Mouse (Mus musculus): ENCODE data around the gene Pcgf5. TPM values are rescaled to one million over a fixed set of nuclear protein-coding genes. Genes with fewer than 3 reads are reported as not detected.
"Not testable (repeated sequence)": the region's sequence is repeated elsewhere in the genome, so short reads cannot be mapped to it uniquely, and the experiment has no call there.

The Pcgf5 gene
- polyA plus RNA-seq, 1 experiment = 20.9 TPM

DNA sequence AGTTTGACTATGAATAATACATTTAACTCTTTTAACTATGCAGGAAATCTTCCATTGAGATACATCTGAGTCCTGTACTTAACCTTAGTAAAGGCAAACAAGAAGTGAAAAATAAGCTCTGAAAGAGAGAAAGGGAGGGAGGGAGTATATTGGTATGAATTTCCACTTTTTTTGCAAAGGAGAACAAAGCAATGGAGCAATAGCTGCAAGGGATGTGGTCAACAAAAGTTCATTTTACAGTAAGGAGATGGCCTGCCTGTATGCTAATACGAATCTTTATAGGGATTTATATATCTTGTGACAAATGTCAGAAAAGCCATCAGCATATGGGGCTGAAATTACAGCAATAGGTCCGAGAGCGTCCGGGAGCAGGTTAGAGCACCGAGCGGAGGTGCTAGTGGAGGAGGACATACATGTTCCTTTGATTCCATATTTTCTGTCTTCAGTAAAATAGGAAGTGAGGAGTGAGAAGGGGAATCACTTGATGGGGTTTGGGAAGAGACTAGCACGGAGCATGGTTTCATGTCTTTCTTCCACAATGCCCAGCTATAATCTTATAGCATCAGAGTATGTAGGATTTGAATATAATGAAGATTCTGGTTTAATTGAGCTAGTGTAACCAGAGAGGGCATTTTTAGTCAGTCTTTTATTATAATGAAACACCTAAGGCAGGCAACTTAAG lies 79.2 kb downstream of the Pcgf5 start:
- peaks cover 3% of the 10 kb centered on the region for H3K4me1 ChIP-seq (ENCODE audit: control insufficient read depth, insufficient read depth, low read length)
- TF ChIP-seq POLR2A (IDR thresholded peaks at IDR 0.05; ENCODE audit: borderline replicate concordance, low read depth, low read length) (no peak), CTCF (IDR thresholded peaks at IDR 0.05; ENCODE audit: low read depth, low read length) (no peak)
- no peak overlapping the region for H3K4me3 ChIP-seq (ENCODE audit: insufficient read depth, low read length)
- no peak overlapping the region for H3K27ac ChIP-seq (ENCODE audit: insufficient read depth, low read depth, low read length)

DNA sequence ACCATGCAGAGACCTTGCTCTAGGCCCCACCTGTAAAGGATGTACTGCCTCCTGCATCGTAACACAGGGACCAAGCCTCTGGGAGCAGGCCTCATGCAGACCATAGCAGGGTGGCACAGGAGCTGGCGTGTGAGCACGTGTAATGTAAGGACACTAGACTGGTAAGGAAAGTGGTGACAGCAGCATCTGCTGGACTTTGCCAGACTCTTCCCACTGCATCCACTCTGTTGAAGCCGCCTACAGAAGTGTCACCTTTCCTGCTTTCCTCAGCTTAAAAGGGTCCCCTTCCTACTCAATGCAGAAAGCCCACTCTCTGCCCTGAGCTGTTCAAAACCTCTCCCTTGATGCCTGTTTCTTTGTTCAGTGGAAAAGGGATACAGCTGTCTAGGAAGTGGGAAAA lies 80.0 kb downstream of the Pcgf5 start:
- no peak overlapping the region for H3K4me3 ChIP-seq (ENCODE audit: insufficient read depth, low read length)
- TF ChIP-seq CTCF (IDR thresholded peaks at IDR 0.05; ENCODE audit: low read depth, low read length) = no peak
- TF ChIP-seq POLR2A (IDR thresholded peaks at IDR 0.05; ENCODE audit: borderline replicate concordance, low read depth, low read length) = no peak
- peaks cover 3% of the 10 kb centered on the region for H3K4me1 ChIP-seq (ENCODE audit: control insufficient read depth, insufficient read depth, low read length)
- no peak overlapping the region for H3K27ac ChIP-seq (ENCODE audit: insufficient read depth, low read depth, low read length)

DNA sequence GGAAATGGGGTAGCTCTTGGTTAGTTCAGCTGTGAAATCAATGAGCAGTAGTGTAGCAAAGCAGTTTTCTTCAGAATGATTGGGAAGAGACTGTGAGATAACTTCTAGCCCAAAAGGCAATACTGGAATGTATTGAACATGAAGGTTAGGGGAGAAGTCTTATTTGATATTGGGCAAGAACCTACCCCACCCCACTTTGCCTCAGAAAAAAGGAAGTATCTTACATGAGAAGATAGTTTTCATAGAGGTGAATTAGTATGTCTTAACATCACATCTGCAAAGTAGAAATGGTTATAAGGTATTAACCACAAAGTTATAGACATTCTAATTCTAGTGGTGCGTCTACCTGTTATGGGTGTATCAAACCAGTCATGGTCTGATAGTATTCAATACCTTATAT lies 81.2 kb downstream of the Pcgf5 start:
- Histone ChIP-seq H3K4me3 (ENCODE audit: insufficient read depth, low read length) (no peak overlapping the region), H3K27ac (ENCODE audit: insufficient read depth, low read depth, low read length) (no peak overlapping the region)
- no peak for TF ChIP-seq POLR2A (IDR thresholded peaks at IDR 0.05; ENCODE audit: borderline replicate concordance, low read depth, low read length)
- no peak for TF ChIP-seq CTCF (IDR thresholded peaks at IDR 0.05; ENCODE audit: low read depth, low read length)

DNA sequence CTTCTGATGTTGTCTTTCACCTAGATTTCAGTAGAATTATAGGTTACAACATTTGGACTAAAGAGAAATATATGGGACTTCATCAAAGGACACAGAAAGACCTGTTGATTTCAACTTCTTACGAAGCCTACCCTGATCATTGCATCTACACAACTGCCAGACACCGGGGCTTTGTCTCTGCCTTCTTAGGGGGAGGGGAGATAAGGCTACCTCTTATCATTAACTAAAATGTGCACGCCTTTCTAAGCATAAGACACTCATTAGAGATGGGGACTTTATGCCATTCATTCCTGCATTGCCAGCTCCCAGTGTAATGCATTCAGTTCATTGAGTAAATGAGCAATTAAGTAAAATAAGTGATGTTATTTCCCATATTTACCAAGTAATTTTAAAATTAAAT lies 85.1 kb downstream of the Pcgf5 start:
- TF ChIP-seq CTCF (IDR thresholded peaks at IDR 0.05; ENCODE audit: low read depth, low read length) = no peak
- TF ChIP-seq POLR2A (IDR thresholded peaks at IDR 0.05; ENCODE audit: borderline replicate concordance, low read depth, low read length) = no peak
- H3K27ac ChIP-seq (ENCODE audit: insufficient read depth, low read depth, low read length) = no peak overlapping the region
- no peak overlapping the region for H3K4me3 ChIP-seq (ENCODE audit: insufficient read depth, low read length)
- H3K4me1 ChIP-seq (ENCODE audit: control insufficient read depth, insufficient read depth, low read length) = no peaks in the 10 kb centered on the region

More for the DNA sequence above, 81.2 kb downstream of the Pcgf5 start:
- H3K4me1 ChIP-seq (ENCODE audit: control insufficient read depth, insufficient read depth, low read length) = peaks cover 3% of the 10 kb centered on the region

DNA sequence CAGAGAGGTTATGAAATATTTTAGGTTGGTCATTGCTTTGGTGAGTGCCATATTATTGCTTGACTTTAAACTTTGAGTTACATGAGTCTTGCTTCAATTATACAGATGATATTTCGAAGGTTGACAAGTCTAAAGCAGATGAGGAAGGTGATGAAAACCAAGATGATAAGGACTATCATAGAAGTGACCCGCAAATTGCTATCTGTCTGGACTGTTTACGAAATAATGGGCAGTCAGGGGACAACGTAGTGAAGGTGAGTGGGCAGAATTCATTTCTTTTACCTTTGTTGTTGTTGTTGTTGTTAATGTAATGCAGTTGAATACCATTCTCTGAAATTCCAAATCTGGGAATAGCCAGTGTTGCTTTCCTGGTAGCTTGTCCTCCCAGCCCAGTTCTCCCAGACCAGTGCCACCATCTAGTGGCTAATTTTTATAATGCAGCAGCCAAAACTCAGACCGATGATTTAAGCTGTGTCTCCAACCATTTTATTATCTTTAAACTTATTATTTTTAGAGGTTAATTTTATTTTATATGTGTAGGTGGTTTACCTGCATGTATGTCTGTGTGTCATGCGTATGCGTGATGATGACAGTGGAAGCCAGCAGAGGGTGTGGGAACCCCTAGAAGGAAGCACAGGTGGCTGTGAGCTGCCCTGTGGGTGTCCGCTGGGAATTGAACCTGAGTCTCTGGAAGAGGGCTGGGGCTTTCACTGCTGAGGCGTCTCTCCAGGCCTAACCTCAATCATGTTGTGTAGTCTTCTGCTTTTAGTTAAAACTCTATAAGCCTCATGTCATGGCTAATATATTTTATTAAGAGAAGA lies 92.0 kb downstream of the Pcgf5 start:
- Histone ChIP-seq H3K4me1 (ENCODE audit: control insufficient read depth, insufficient read depth, low read length) (no peaks in the 10 kb centered on the region), H3K27ac (ENCODE audit: insufficient read depth, low read depth, low read length) (no peak overlapping the region), H3K4me3 (ENCODE audit: insufficient read depth, low read length) (no peak overlapping the region)
- no peak for TF ChIP-seq POLR2A (IDR thresholded peaks at IDR 0.05; ENCODE audit: borderline replicate concordance, low read depth, low read length)
- TF ChIP-seq CTCF (IDR thresholded peaks at IDR 0.05; ENCODE audit: low read depth, low read length) = peak; percentile 65

DNA sequence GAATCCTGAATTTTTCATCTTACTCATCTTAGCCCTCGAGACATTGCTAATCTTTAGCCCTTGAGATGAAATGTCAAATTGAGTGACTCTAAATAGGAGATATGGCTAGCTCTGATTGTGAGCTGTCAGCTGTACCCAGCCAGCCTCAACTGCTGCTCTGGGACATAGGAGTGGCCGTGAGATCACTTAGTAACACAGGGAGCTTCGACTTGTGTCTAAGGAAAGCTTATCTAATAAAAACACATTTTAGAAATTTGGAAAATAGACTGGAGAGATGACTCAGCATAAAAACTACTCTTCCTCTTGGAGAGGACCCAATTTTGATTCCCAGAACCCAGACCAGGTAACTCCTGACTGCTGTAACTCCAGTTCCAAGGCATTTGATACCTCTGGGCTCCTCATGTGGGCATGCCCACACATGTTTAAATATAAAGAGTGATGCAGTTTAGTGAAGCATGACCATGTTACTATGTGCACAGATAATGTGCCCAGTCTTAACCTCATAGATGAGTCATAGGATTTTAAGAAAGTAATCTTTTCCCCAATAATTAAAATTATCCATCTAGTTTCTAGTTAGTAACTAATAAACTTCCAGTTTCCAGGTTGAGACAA lies 103.0 kb downstream of the Pcgf5 start:
- TF ChIP-seq CTCF (IDR thresholded peaks at IDR 0.05; ENCODE audit: low read depth, low read length) (no peak), POLR2A (IDR thresholded peaks at IDR 0.05; ENCODE audit: borderline replicate concordance, low read depth, low read length) (no peak)
- H3K4me3 ChIP-seq (ENCODE audit: insufficient read depth, low read length) = no peak overlapping the region
- no peak overlapping the region for H3K27ac ChIP-seq (ENCODE audit: insufficient read depth, low read depth, low read length)
- no peaks in the 10 kb centered on the region for H3K4me1 ChIP-seq (ENCODE audit: control insufficient read depth, insufficient read depth, low read length)

DNA sequence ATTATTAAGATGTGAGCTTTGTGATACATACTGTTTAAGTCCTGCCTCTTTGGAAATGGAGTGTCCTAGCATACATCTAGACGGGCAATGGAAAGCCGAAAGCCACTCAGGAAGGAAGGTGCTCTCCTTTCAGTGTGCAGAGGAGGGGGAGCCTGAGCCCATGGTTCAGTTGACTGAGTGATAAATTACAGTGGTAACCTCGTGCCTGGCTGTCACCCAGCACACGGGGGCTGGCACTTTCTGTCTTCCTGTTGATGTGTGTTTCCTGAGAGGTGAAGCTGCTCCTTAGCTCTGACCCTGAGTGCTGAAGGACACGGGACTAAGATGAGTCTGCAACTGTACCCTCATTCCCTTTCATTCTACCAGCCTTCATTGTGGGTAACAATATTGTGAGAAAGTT lies 103.6 kb downstream of the Pcgf5 start:
- Histone ChIP-seq H3K4me3 (ENCODE audit: insufficient read depth, low read length) (no peak overlapping the region), H3K4me1 (ENCODE audit: control insufficient read depth, insufficient read depth, low read length) (no peaks in the 10 kb centered on the region), H3K27ac (ENCODE audit: insufficient read depth, low read depth, low read length) (no peak overlapping the region)
- TF ChIP-seq POLR2A (IDR thresholded peaks at IDR 0.05; ENCODE audit: borderline replicate concordance, low read depth, low read length) = no peak
- TF ChIP-seq CTCF (IDR thresholded peaks at IDR 0.05; ENCODE audit: low read depth, low read length) = no peak

DNA sequence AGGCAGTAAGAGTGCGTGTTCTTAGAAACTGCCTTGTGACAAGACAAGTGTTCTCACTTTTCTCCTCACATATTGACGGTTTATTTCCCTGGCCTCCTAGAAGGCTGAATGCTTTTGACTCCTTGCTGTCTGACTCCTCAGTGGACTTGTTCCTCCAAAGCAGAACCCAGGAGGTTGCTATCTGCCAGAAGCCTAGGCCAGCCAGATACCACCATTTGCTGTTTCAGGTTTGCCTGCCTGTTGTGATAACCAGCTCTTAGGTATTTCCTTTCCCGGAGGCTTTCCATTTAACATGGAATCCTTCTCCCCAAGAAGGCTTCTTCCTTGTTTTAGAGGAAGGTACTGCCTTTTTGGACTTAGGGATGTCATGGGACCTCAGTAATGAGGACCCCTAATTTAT lies 104.1 kb downstream of the Pcgf5 start:
- not testable (repeated sequence) for H3K27ac ChIP-seq (ENCODE audit: insufficient read depth, low read depth, low read length); H3K4me1 ChIP-seq (ENCODE audit: control insufficient read depth, insufficient read depth, low read length); H3K4me3 ChIP-seq (ENCODE audit: insufficient read depth, low read length)

DNA sequence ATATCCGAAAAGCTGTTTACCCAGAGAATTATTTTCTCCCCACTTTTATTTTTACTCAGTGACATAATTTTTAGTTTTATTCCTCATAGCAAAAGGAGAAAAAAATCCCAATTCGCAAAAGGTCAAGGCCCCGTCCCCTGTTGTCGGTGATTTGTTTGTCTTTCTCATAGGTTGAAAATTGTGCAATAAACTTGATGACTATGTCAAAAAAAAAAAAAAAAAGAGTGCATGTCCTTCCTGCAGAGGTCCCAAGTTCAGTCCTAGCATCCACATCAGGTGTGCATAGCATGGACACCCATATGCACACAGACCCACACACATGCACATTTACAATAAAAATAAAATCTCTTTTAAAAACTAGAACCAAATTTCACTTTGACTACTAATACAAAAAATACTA lies 105.3 kb downstream of the Pcgf5 start:
- Histone ChIP-seq H3K4me3 (ENCODE audit: insufficient read depth, low read length) (no peak overlapping the region), H3K4me1 (ENCODE audit: control insufficient read depth, insufficient read depth, low read length) (no peaks in the 10 kb centered on the region), H3K27ac (ENCODE audit: insufficient read depth, low read depth, low read length) (no peak overlapping the region)
- TF ChIP-seq POLR2A (IDR thresholded peaks at IDR 0.05; ENCODE audit: borderline replicate concordance, low read depth, low read length) (no peak), CTCF (IDR thresholded peaks at IDR 0.05; ENCODE audit: low read depth, low read length) (no peak)

DNA sequence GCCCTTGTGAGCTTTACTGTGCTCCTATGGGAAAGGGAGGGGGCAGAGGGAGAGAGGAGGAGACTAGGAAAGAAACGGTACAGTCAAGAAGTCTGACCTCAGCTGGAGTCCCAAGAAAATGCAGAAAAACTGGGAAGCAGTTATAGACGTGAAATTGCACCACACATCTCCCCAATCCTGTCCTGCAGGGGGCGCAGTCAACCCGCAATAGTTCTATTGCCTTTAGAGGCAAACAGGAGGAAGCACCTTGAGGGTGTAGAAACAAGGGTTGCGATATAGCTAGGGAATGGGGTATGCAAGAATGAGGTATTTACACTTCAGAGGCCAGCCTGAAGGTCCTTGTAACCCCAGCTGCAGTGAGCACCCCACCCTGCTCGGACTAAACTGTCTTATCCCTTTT lies 122.0 kb downstream of the Pcgf5 start:
- TF ChIP-seq CTCF (IDR thresholded peaks at IDR 0.05; ENCODE audit: low read depth, low read length) (peak; percentile 66), POLR2A (IDR thresholded peaks at IDR 0.05; ENCODE audit: borderline replicate concordance, low read depth, low read length) (no peak)
- no peak overlapping the region for H3K4me3 ChIP-seq (ENCODE audit: insufficient read depth, low read length)
- H3K4me1 ChIP-seq (ENCODE audit: control insufficient read depth, insufficient read depth, low read length) = no peaks in the 10 kb centered on the region
- H3K27ac ChIP-seq (ENCODE audit: insufficient read depth, low read depth, low read length) = no peak overlapping the region
